ENCODE assay signal across 17 mouse cellular contexts in genomic region chr1:170611631-170612030, GRCm38 (mm10).
"Had no signal": no experiment of that assay in that cellular context is flagged by ENCODE, and none has a peak within 500 bp of the region (broad histone marks: within the 10 kb centered on the region; RNA-seq: fewer than 3 reads in every experiment).

No protein-coding gene starts in this region.

- ATAC-seq: intestine, postnatal 0 days; midbrain, embryonic 16.5 days had no signal

- DNase-seq: kidney, adult 8-10 months; kidney, postnatal 14 days; kidney, postnatal 4 days; left cerebral cortex, postnatal 4 days; lung, adult 2 months; lung, postnatal 14 days; lung, postnatal 4 days; thymus, adult 18-20 months; thymus, postnatal 14 days; thymus, postnatal 4 days had no signal

- H3K4me3 ChIP-seq: limb, embryonic 12.5 days; limb, embryonic 15.5 days; midbrain, embryonic 12.5 days; myocyte; neural tube, embryonic 13.5 days had no signal

- H3K4me1 ChIP-seq: limb, embryonic 12.5 days; limb, embryonic 15.5 days; midbrain, embryonic 12.5 days; neural tube, embryonic 13.5 days had no signal

- H3K36me3 ChIP-seq: limb, embryonic 12.5 days; limb, embryonic 15.5 days; midbrain, embryonic 12.5 days; neural tube, embryonic 13.5 days had no signal

- H3K9me3 ChIP-seq: limb, embryonic 12.5 days; limb, embryonic 15.5 days; midbrain, embryonic 12.5 days; neural tube, embryonic 13.5 days had no signal

- H3K4me2 ChIP-seq: limb, embryonic 12.5 days; limb, embryonic 15.5 days; midbrain, embryonic 12.5 days; neural tube, embryonic 13.5 days had no signal

- H3K9ac ChIP-seq: limb, embryonic 12.5 days; limb, embryonic 15.5 days; midbrain, embryonic 12.5 days; neural tube, embryonic 13.5 days had no signal

- H3K27ac ChIP-seq: limb, embryonic 12.5 days; limb, embryonic 15.5 days; midbrain, embryonic 12.5 days; neural tube, embryonic 13.5 days had no signal

- H3K27me3 ChIP-seq: limb, embryonic 12.5 days; limb, embryonic 15.5 days; midbrain, embryonic 12.5 days; neural tube, embryonic 13.5 days had no signal
